Mouse (Mus musculus) midbrain, embryonic 11.5 days (tissue): Measurements from ENCODE around the gene Gm11060. TPM values are rescaled to one million over a fixed set of nuclear protein-coding genes. Genes with fewer than 3 reads are reported as not detected.

ENCODE experiments used
- ATAC-seq: fragments of 200-750 bp; cut with Nextera tagmentation; 2 replicates; pipeline ENCODE4 v1.8.0; 2017; ENCODE audit warnings: moderate TSS enrichment, moderate library complexity; ENCODE audit not compliant: low FRiP score
- DNase-seq: peaks from one replicate; pipeline ENCODE4 v3.0.0; 2015; ENCODE audit warnings: low spot score; ENCODE audit errors: missing footprints
- H3K27ac ChIP-seq: fragments of 300-500 bp; sonication (generic); 2 replicates; pipeline ENCODE4 v1.5.1; 2014; ENCODE audit warnings: low read depth, low read length
- H3K27me3 ChIP-seq: fragments of 300-500 bp; sonication (generic); 2 replicates; pipeline ENCODE4 v1.6.1; 2014; ENCODE audit warnings: mild to moderate bottlenecking, low read length, moderate library complexity, mixed read lengths; ENCODE audit not compliant: control insufficient read depth, insufficient read depth
- H3K36me3 ChIP-seq: fragments of 300-500 bp; sonication (generic); 2 replicates; pipeline ENCODE4 v1.6.1; 2014; ENCODE audit warnings: mild to moderate bottlenecking, low read length, moderate library complexity, mixed read lengths; ENCODE audit not compliant: control insufficient read depth, insufficient read depth
- H3K4me1 ChIP-seq: fragments of 300-500 bp; sonication (generic); 2 replicates; pipeline ENCODE4 v1.6.1; 2014; ENCODE audit warnings: low read length; ENCODE audit not compliant: control insufficient read depth, insufficient read depth
- H3K4me2 ChIP-seq: fragments of 300-500 bp; sonication (generic); 2 replicates; pipeline ENCODE4 v1.6.1; 2014; ENCODE audit warnings: mild to moderate bottlenecking, moderate library complexity
- H3K4me3 ChIP-seq: fragments of 300-500 bp; sonication (generic); 2 replicates; pipeline ENCODE4 v1.5.1; 2014; ENCODE audit warnings: low read depth, low read length
- H3K9ac ChIP-seq: fragments of 300-500 bp; sonication (generic); 2 replicates; pipeline ENCODE4 v1.6.1; 2014; ENCODE audit warnings: low read length
- H3K9me3 ChIP-seq: fragments of 300-500 bp; sonication (generic); 2 replicates; pipeline ENCODE4 v1.6.1; 2016; ENCODE audit warnings: low read length; ENCODE audit not compliant: control insufficient read depth
- WGBS: fragments of 180-500 bp; shearing (Covaris S2); extraction: QIAGEN DNeasy Blood & Tissue Kit; methylation state at CpG from one replicate; pipeline ENCODE4 v1.1.7; 2014; 5-methylcytosine and 5-hydroxymethylcytosine counted together
- polyA plus RNA-seq: library from polyadenylated mRNA; unstranded; fragments of >200 nt; fragmentation: Nextera tagmentation; extraction: Ambion mirVana; gene quantifications from 2 replicates; pipeline ENCODE4 v1.2.1, GENCODE M21; 2014

Gm11060 gene
- polyA plus RNA-seq, 1 experiment from 2014 or later, result not detected

GRCm38 (mm10) chr2:105124391-105124790, 32.6 kb downstream of the Gm11060 start:
- Histone ChIP-seq H3K9ac (no peak overlapping the region), H3K27me3 (peaks cover 98% of the 10 kb centered on the region), H3K4me3 (no peak overlapping the region), H3K36me3 (no peaks in the 10 kb centered on the region), H3K4me2 (no peak overlapping the region), H3K4me1 (peaks cover 15% of the 10 kb centered on the region; the same call in 1 of the 2 replicates), H3K9me3 (no peaks in the 10 kb centered on the region), H3K27ac (no peak overlapping the region)
- ATAC-seq (no peak), DNase-seq (peak; percentile 93)
- WGBS, result under 1% methylated on average over 7 of the region's 7 CpGs

- no peak overlapping the region for H3K4me2 ChIP-seq
- ATAC-seq, result no peak
- no peaks in the 10 kb centered on the region for H3K36me3 ChIP-seq
- H3K9ac ChIP-seq, result no peak overlapping the region
- peaks cover 98% of the 10 kb centered on the region for H3K27me3 ChIP-seq
- H3K9me3 ChIP-seq, result no peaks in the 10 kb centered on the region
- no peak overlapping the region for H3K4me3 ChIP-seq
- no peak overlapping the region for H3K27ac ChIP-seq
- peak; percentile 94 for DNase-seq
- WGBS, result 2% methylated on average over 8 of the region's 8 CpGs
- peaks cover 15% of the 10 kb centered on the region; the same call in 1 of the 2 replicates for H3K4me1 ChIP-seq
Measured at GRCm38 (mm10) chr2:105125205-105125604, 33.4 kb downstream of the Gm11060 start.

GRCm38 (mm10) chr2:105125641-105126040, 33.8 kb downstream of the Gm11060 start:
- H3K9me3 ChIP-seq, result no peaks in the 10 kb centered on the region
- no peak overlapping the region for H3K4me3 ChIP-seq
- H3K36me3 ChIP-seq, result no peaks in the 10 kb centered on the region
- H3K4me2 ChIP-seq, result no peak overlapping the region
- peaks cover 98% of the 10 kb centered on the region for H3K27me3 ChIP-seq
- DNase-seq, result peak; percentile 92
- no peak overlapping the region for H3K9ac ChIP-seq
- WGBS, result 2% methylated on average over 15 of the region's 15 CpGs
- peaks cover 15% of the 10 kb centered on the region; the same call in 1 of the 2 replicates for H3K4me1 ChIP-seq
- H3K27ac ChIP-seq, result no peak overlapping the region
- no peak for ATAC-seq

GRCm38 (mm10) chr2:105126279-105126678, 34.5 kb downstream of the Gm11060 start, which contains the start of gene Wt1:
Gene Wt1, plus strand, starts transcription at chr2:105126529.
- peak; percentile 49 for ATAC-seq
- Histone ChIP-seq H3K4me1 (peaks cover 15% of the 10 kb centered on the region; the same call in 1 of the 2 replicates), H3K27ac (no peak within 1 kb of the TSS), H3K36me3 (no peaks in the 10 kb centered on the region), H3K9ac (no peak within 1 kb of the TSS), H3K9me3 (no peaks in the 10 kb centered on the region), H3K4me3 (peak within 1 kb of the TSS; percentile 22), H3K27me3 (peaks cover 98% of the 10 kb centered on the region), H3K4me2 (peak within 1 kb of the TSS; percentile 19)
- WGBS, result under 1% methylated on average over 25 of the region's 25 CpGs
- DNase-seq, result peak; percentile 94

GRCm38 (mm10) chr2:105126691-105127530, 35.1 kb downstream of the Gm11060 start:
- Histone ChIP-seq H3K27me3 (peaks cover 98% of the 10 kb centered on the region), H3K4me2 (peak overlapping the region; percentile 19; the same call in 1 of the 2 replicates), H3K4me1 (peaks cover 15% of the 10 kb centered on the region; the same call in 1 of the 2 replicates), H3K36me3 (no peaks in the 10 kb centered on the region), H3K4me3 (peak overlapping the region; percentile 22), H3K27ac (no peak overlapping the region), H3K9me3 (no peaks in the 10 kb centered on the region), H3K9ac (no peak overlapping the region)
- WGBS, result 1% methylated on average over 89 of the region's 92 CpGs
- ATAC-seq, result peak; percentile 38
- DNase-seq, result peak; percentile 94

GRCm38 (mm10) chr2:105127531-105128480, 36.0 kb downstream of the Gm11060 start:
- no peaks in the 10 kb centered on the region for H3K9me3 ChIP-seq
- peaks cover 100% of the 10 kb centered on the region for H3K27me3 ChIP-seq
- peaks cover 13% of the 10 kb centered on the region; the same call in 1 of the 2 replicates for H3K4me1 ChIP-seq
- no peak overlapping the region for H3K4me2 ChIP-seq
- H3K9ac ChIP-seq, result no peak overlapping the region
- H3K27ac ChIP-seq, result no peak overlapping the region
- no peaks in the 10 kb centered on the region for H3K36me3 ChIP-seq
- ATAC-seq (no peak), DNase-seq (peak; percentile 97)
- H3K4me3 ChIP-seq, result no peak overlapping the region
- under 1% methylated on average over 52 of the region's 52 CpGs for WGBS

- H3K4me3 ChIP-seq, result no peak overlapping the region
- H3K27me3 ChIP-seq, result peaks cover 100% of the 10 kb centered on the region
- peaks cover 10% of the 10 kb centered on the region; the same call in 1 of the 2 replicates for H3K4me1 ChIP-seq
- H3K4me2 ChIP-seq, result no peak overlapping the region
- H3K9me3 ChIP-seq, result no peaks in the 10 kb centered on the region
- no peaks in the 10 kb centered on the region for H3K36me3 ChIP-seq
- WGBS, result 1% methylated on average over 12 of the region's 12 CpGs
- DNase-seq (peak; percentile 95), ATAC-seq (no peak)
- H3K9ac ChIP-seq, result no peak overlapping the region
- no peak overlapping the region for H3K27ac ChIP-seq
Measured at GRCm38 (mm10) chr2:105128564-105128963, 36.7 kb downstream of the Gm11060 start.

GRCm38 (mm10) chr2:105130351-105131060, 38.7 kb downstream of the Gm11060 start:
- peak; percentile 94 for DNase-seq

More at GRCm38 (mm10) chr2:105130351-105131060, 38.7 kb downstream of the Gm11060 start:
- Histone ChIP-seq H3K36me3 (no peaks in the 10 kb centered on the region), H3K9ac (no peak overlapping the region), H3K4me2 (no peak overlapping the region), H3K9me3 (no peaks in the 10 kb centered on the region), H3K4me1 (peaks cover 10% of the 10 kb centered on the region; the same call in 1 of the 2 replicates), H3K27me3 (peaks cover 100% of the 10 kb centered on the region), H3K4me3 (no peak overlapping the region), H3K27ac (no peak overlapping the region)
- no peak for ATAC-seq
- 0% methylated on average over 32 of the region's 32 CpGs for WGBS
